Mouse (Mus musculus): ENCODE measurements around the gene Vmn1r15.

Vmn1r15 gene

DNA sequence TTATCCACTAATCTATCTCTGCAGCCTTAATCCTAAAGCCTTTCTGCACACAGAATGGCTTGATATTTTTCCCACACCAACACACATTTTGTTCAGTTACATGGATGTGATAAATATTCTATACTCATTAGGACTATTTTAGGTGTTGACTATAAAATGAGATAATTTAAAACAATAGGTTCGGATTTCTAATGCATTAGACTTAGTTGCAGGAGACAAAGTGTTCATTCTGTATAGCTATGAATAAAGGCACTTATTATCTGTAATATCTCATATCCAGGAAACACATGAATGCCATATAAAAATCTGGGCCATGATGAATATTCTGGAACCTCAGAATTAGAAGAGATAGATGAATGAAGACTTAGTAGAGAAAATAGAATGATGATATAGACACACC is at the start of gene Vmn1r15:
Vmn1r15 (plus strand) TSS at position 301 of the 400 bp plus-strand sequence.
- DNase-seq (ENCODE audit: low spot score), result no peak

DNA sequence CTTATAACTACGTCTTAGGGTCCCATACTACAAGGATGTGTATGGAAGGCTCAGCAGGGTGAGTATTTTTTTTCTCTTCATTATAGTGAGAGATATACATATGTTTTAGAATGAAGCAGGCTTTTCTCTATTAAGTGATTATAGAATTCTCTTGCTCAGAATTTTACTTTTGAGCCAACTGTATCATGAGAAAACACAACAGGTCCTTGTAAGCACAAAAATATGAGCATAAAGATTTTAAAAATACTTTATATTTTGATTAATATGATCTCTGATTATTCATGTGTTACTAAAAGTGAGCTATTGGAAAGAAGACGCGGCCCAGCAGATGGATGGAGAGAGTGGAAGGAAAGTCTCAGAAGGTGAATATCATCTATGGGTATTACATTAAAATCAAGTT is 26.4 kb upstream of the Vmn1r15 start, which contains the start of gene Vmn1r14:
Vmn1r14 (plus strand) TSS at position 301 of the 400 bp plus-strand sequence.
- no peak for DNase-seq (ENCODE audit: low spot score)

DNA sequence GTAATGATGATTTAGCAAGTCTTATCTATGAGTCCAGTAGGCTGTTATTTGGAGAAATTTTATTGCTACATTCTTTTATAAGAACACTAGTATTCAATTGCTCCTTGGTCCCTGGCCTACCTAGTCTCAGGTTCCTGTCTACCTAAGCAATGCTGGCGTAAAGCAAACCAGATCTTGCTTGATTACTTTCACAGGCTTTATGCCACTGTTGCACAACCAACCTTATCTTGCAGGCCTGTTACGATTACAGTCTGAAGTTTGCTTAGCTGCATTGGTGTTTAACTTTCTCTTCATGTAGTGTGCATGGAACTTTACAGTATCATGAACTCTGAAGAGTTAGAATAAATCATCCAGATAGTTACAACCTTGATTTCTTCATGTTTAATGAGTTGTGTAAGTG is 3.2 kb downstream of the Vmn1r15 start:
- DNase-seq (ENCODE audit: low spot score), result no peak

DNA sequence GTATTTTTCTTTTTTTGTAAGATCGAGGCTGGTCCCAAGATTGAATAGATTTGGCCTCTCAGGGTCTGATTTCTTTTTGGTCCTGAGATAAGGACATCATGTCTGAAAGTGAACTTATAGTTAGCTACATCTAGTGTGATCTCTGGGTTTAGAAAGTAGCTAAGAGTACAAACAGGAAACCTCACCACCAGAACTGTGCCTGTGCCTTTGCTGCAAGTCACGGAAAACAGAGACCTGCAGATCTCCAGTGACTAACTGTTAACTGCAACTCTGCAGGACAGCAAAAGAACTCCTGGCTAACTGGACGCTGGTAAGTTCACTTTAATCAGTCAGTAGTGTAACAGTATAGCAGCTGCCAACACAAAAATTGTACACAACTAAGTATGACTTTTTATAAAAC is 14.1 kb downstream of the Vmn1r15 start:
- no peak for DNase-seq (ENCODE audit: low spot score)

DNA sequence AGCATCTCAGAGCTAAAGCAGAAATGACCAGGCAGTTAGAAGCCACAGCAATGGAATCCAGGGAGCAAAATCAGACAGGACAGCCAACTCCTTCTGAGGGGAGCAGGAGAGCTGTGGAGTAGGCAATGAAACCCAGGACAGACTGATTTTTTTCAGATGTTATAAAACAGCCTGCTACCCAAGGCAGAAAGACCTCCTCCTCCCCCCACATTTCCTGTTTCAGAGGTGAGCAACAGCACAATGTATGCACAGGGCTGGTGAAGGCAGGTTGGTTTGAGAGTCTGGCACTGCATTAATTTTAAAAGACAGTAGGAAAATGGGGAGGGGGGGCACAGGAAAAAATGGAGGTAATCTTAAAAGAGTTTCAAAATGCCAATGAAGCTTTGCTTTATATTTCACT is 14.8 kb downstream of the Vmn1r15 start:
- no peak for DNase-seq (ENCODE audit: low spot score)

DNA sequence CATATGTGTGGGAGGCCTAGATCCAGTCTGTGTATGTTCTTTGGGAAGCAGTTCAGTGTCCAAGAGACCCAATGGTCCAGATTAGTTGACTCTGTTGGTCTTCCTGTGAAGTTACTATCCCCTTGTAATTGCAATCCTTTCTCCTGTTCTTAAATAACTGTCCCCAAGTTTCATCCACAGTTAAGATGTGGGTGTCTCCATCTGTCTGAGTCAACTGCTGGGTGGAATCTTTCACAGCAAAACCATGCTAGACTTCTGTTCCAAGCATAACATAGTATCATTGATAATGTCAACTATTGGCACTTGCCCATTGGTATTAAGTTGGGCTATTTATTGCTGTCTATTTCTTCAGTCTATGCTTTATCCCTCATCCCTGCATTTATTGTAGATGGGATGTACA is 21.2 kb downstream of the Vmn1r15 start:
- no peak for DNase-seq (ENCODE audit: low spot score)
